8 mouse cellular contexts compared by ENCODE assay signal in genomic region chr10:49788381-49788906, GRCm38 (mm10). TPM values are rescaled to one million over a fixed set of nuclear protein-coding genes. Genes with fewer than 3 reads are reported as not detected.
A peak's percentile ranks its signal among the peaks of the same experiment; 100 is the strongest.
DNase-seq lines count a peak whose midpoint lies in the region; ATAC-seq and TF ChIP-seq lines count a peak whose summit lies in the region.

Gene Grik2, minus strand, starts transcription at chr10:49788766.

- no peaks in the 10 kb centered on the region for H3K36me3 ChIP-seq in E14TG2a.4 (ENCODE audit: insufficient read depth, low read length)
- no peaks in the 10 kb centered on the region for H3K36me3 ChIP-seq in embryonic facial prominence, embryonic 12.5 days
- H3K36me3 ChIP-seq in heart, embryonic 16.5 days (ENCODE audit: control insufficient read depth, insufficient read depth) = no peaks in the 10 kb centered on the region

- H3K4me1 ChIP-seq in E14TG2a.4 (replicated peaks; ENCODE audit: low read depth, low read length) = peaks cover 8% of the 10 kb centered on the region; the same call in 1 of the 2 replicates
- H3K4me1 ChIP-seq in embryonic facial prominence, embryonic 12.5 days = peaks cover 11% of the 10 kb centered on the region; the same call in 1 of the 2 replicates
- no peaks in the 10 kb centered on the region for H3K4me1 ChIP-seq in heart, embryonic 16.5 days (ENCODE audit: control insufficient read depth, insufficient read depth, low read length)

- TF ChIP-seq CTCF in E14TG2a.4 (conservative IDR thresholded peaks at IDR 0.05; ENCODE audit: low read length) = no peak

- peak within 1 kb of the TSS; percentile 94 for H3K4me2 ChIP-seq in embryonic facial prominence, embryonic 12.5 days (replicated peaks)
- peak within 1 kb of the TSS; percentile 89 for H3K4me2 ChIP-seq in heart, embryonic 16.5 days (ENCODE audit: low read depth, low read length)

- DNase-seq in adrenal gland, postnatal 25 days = peak; percentile 41
- DNase-seq in layer of hippocampus, postnatal 10 days (ENCODE audit: low spot score in 2 of 2) = peak; percentile 82 to 90
- DNase-seq in lung, postnatal 14 days = peak; percentile 16
- peak; percentile 77 to 80 for DNase-seq in right cerebral cortex, postnatal 36 days (ENCODE audit: low spot score in 2 of 2)
- DNase-seq in thymus, postnatal 0 days (ENCODE audit: low spot score) = no peak

- peaks cover 44% of the 10 kb centered on the region for H3K27me3 ChIP-seq in E14TG2a.4 (ENCODE audit: insufficient read depth, low read length)
- 0 out of 2 replicates have a peak, but pooled peaks cover 6% of the 10 kb centered on the region for H3K27me3 ChIP-seq in embryonic facial prominence, embryonic 12.5 days
- peaks cover 12% of the 10 kb centered on the region for H3K27me3 ChIP-seq in heart, embryonic 16.5 days (ENCODE audit: control insufficient read depth, insufficient read depth, low read length)

- under 1% methylated on average over 41 of the region's 41 CpGs for WGBS in embryonic facial prominence, embryonic 12.5 days
- WGBS in heart, embryonic 16.5 days = under 1% methylated on average over 41 of the region's 41 CpGs

- peak; percentile 79 for ATAC-seq in embryonic facial prominence, embryonic 12.5 days (ENCODE audit: insufficient number of reproducible peaks, insufficient read depth, low FRiP score, low TSS enrichment)
- ATAC-seq in heart, embryonic 16.5 days (replicated peaks; ENCODE audit: extremely low read depth, insufficient read depth, low FRiP score) = peak; percentile 58

- peak within 1 kb of the TSS; percentile 81 for H3K4me3 ChIP-seq in E14TG2a.4 (replicated peaks; ENCODE audit: low read length)
- H3K4me3 ChIP-seq in embryonic facial prominence, embryonic 12.5 days = peak within 1 kb of the TSS; percentile 57
- H3K4me3 ChIP-seq in heart, embryonic 16.5 days (ENCODE audit: low read length) = peak within 1 kb of the TSS; percentile 56

- no peak within 1 kb of the TSS for H3K27ac ChIP-seq in embryonic facial prominence, embryonic 12.5 days
- H3K27ac ChIP-seq in heart, embryonic 16.5 days (ENCODE audit: low read length) = no peak within 1 kb of the TSS

- H3K9ac ChIP-seq in embryonic facial prominence, embryonic 12.5 days = peak within 1 kb of the TSS; percentile 39
- H3K9ac ChIP-seq in heart, embryonic 16.5 days (ENCODE audit: low read length) = peak within 1 kb of the TSS; percentile 53

- no peaks in the 10 kb centered on the region for H3K9me3 ChIP-seq in E14TG2a.4 (ENCODE audit: low read length)
- H3K9me3 ChIP-seq in embryonic facial prominence, embryonic 12.5 days = no peaks in the 10 kb centered on the region
- no peaks in the 10 kb centered on the region for H3K9me3 ChIP-seq in heart, embryonic 16.5 days (replicated peaks; ENCODE audit: control insufficient read depth, low read length)

RNA-seq across cellular contexts. Expression of gene Grik2, which starts in this region (rescaled TPM):
- total RNA-seq in adrenal gland, postnatal 25 days (2021) = 1.9 and 4.2 TPM in 2 replicates
- polyA plus RNA-seq in embryonic facial prominence, embryonic 12.5 days (2016; fragmentation: Nextera tagmentation; extraction: Ambion mirVana) = 2.1 and 3.3 TPM in 2 replicates
- 0.70 and 0.92 TPM in 2 replicates for polyA plus RNA-seq in heart, embryonic 16.5 days (2015; fragmentation: Nextera tagmentation; extraction: Ambion mirVana)
- 100 to 1,000 TPM; 102 to 104 TPM for total RNA-seq in layer of hippocampus, postnatal 10 days (2021)
- not detected in 2 replicates for polyA plus RNA-seq in thymus, postnatal 0 days (2015; fragmentation: Nextera tagmentation; extraction: Ambion mirVana)

Comparison
In these comparisons a context has a peak if more than half of its experiments do, and no peak if none do; other contexts are left out.
1. RNA of gene Grik2 (total RNA-seq): 102 to 104 TPM in layer of hippocampus, postnatal 10 days; 1.9 to 4.2 TPM in adrenal gland, postnatal 25 days; every median in the first group is over 10 times any median in the second.
2. Peak in ATAC-seq, H3K4me3 ChIP-seq, H3K9ac ChIP-seq and H3K4me2 ChIP-seq in heart, embryonic 16.5 days; RNA of the gene not detected or under 1 TPM.
3. Peak in every context shown above with its lines, with median percentiles within 50 percentile points of each other: H3K4me3 ChIP-seq.